Mouse (Mus musculus): ENCODE data around the gene Cth. TPM values are rescaled to one million over a fixed set of nuclear protein-coding genes. Genes with fewer than 3 reads are reported as not detected.

Cth gene
- total and polyA plus RNA-seq, 2 experiments from 2014 or later: 0.14 to 1.1 TPM

GRCm38 (mm10) chr3:157912155-157912554 lies 12.7 kb downstream of the Cth start:
- no peaks in the 10 kb centered on the region for H3K36me3 ChIP-seq (replicated peaks; ENCODE audit: control insufficient read depth, insufficient read depth, low read length)
- no peak overlapping the region for H3K9ac ChIP-seq (replicated peaks; ENCODE audit: low read depth, low read length)
- no peak overlapping the region for H3K27ac ChIP-seq (ENCODE audit: low read depth)
- H3K9me3 ChIP-seq (replicated peaks; ENCODE audit: control insufficient read depth, low read length): no peaks in the 10 kb centered on the region
- 86% methylated on average over 2 of the region's 2 CpGs for WGBS
- TF ChIP-seq CTCF (IDR thresholded peaks at IDR 0.05; ENCODE audit: low read depth): no peak
- no peak for TF ChIP-seq EP300 (IDR thresholded peaks at IDR 0.05; ENCODE audit: low read depth)
- H3K27me3 ChIP-seq (ENCODE audit: control insufficient read depth, insufficient read depth, low read length): no peaks in the 10 kb centered on the region
- no peaks in the 10 kb centered on the region for H3K4me1 ChIP-seq (ENCODE audit: control insufficient read depth, insufficient read depth)
- ATAC-seq (ENCODE audit: insufficient read depth, low read depth) (no peak), DNase-seq (ENCODE audit: low spot score) (no peak)
- H3K4me3 ChIP-seq (ENCODE audit: low read depth, low read length): no peak overlapping the region
- H3K4me2 ChIP-seq (ENCODE audit: low read depth, low read length): no peak overlapping the region

- no peak overlapping the region for H3K4me2 ChIP-seq (ENCODE audit: low read depth, low read length)
- TF ChIP-seq EP300 (IDR thresholded peaks at IDR 0.05; ENCODE audit: low read depth) (no peak), CTCF (IDR thresholded peaks at IDR 0.05; ENCODE audit: low read depth) (no peak)
- no peak for ATAC-seq (ENCODE audit: insufficient read depth, low read depth)
- H3K27me3 ChIP-seq (ENCODE audit: control insufficient read depth, insufficient read depth, low read length): no peaks in the 10 kb centered on the region
- no peaks in the 10 kb centered on the region for H3K4me1 ChIP-seq (ENCODE audit: control insufficient read depth, insufficient read depth)
- whole genome bisulfite sequencing: 70% methylated on average over 3 of the region's 3 CpGs
- no peak overlapping the region for H3K4me3 ChIP-seq (ENCODE audit: low read depth, low read length)
- H3K9me3 ChIP-seq (replicated peaks; ENCODE audit: control insufficient read depth, low read length): no peaks in the 10 kb centered on the region
- H3K9ac ChIP-seq (replicated peaks; ENCODE audit: low read depth, low read length): no peak overlapping the region
- no peak for DNase-seq (ENCODE audit: low spot score)
- no peak overlapping the region for H3K27ac ChIP-seq (ENCODE audit: low read depth)
- no peaks in the 10 kb centered on the region for H3K36me3 ChIP-seq (replicated peaks; ENCODE audit: control insufficient read depth, insufficient read depth, low read length)
Observed at GRCm38 (mm10) chr3:157910262-157910661, 14.6 kb downstream of the Cth start.

- Histone ChIP-seq H3K36me3 (replicated peaks; ENCODE audit: control insufficient read depth, insufficient read depth, low read length) (no peaks in the 10 kb centered on the region), H3K4me2 (ENCODE audit: low read depth, low read length) (no peak overlapping the region), H3K27me3 (ENCODE audit: control insufficient read depth, insufficient read depth, low read length) (no peaks in the 10 kb centered on the region), H3K27ac (ENCODE audit: low read depth) (no peak overlapping the region), H3K4me1 (ENCODE audit: control insufficient read depth, insufficient read depth) (no peaks in the 10 kb centered on the region), H3K4me3 (ENCODE audit: low read depth, low read length) (no peak overlapping the region), H3K9ac (replicated peaks; ENCODE audit: low read depth, low read length) (no peak overlapping the region), H3K9me3 (replicated peaks; ENCODE audit: control insufficient read depth, low read length) (no peaks in the 10 kb centered on the region)
- WGBS: 60% methylated on average over 3 of the region's 3 CpGs
- ATAC-seq (ENCODE audit: insufficient read depth, low read depth) (no peak), DNase-seq (ENCODE audit: low spot score) (no peak)
- TF ChIP-seq CTCF (IDR thresholded peaks at IDR 0.05; ENCODE audit: low read depth) (no peak), EP300 (IDR thresholded peaks at IDR 0.05; ENCODE audit: low read depth) (no peak)
Observed at GRCm38 (mm10) chr3:157908166-157908565, 16.7 kb downstream of the Cth start.

GRCm38 (mm10) chr3:157901721-157902120 lies 23.2 kb downstream of the Cth start:
- H3K9me3 ChIP-seq (replicated peaks; ENCODE audit: control insufficient read depth, low read length): no peaks in the 10 kb centered on the region
- no peaks in the 10 kb centered on the region for H3K4me1 ChIP-seq (ENCODE audit: control insufficient read depth, insufficient read depth)
- H3K9ac ChIP-seq (replicated peaks; ENCODE audit: low read depth, low read length): no peak overlapping the region
- 82% methylated on average over 5 of the region's 5 CpGs for WGBS
- no peak for TF ChIP-seq CTCF (IDR thresholded peaks at IDR 0.05; ENCODE audit: low read depth)
- no peak for TF ChIP-seq EP300 (IDR thresholded peaks at IDR 0.05; ENCODE audit: low read depth)
- no peak overlapping the region for H3K27ac ChIP-seq (ENCODE audit: low read depth)
- no peak for ATAC-seq (ENCODE audit: insufficient read depth, low read depth)
- no peak for DNase-seq (ENCODE audit: low spot score)
- H3K36me3 ChIP-seq (replicated peaks; ENCODE audit: control insufficient read depth, insufficient read depth, low read length): no peaks in the 10 kb centered on the region
- H3K4me3 ChIP-seq (ENCODE audit: low read depth, low read length): no peak overlapping the region
- no peaks in the 10 kb centered on the region for H3K27me3 ChIP-seq (ENCODE audit: control insufficient read depth, insufficient read depth, low read length)
- no peak overlapping the region for H3K4me2 ChIP-seq (ENCODE audit: low read depth, low read length)

- H3K36me3 ChIP-seq (replicated peaks; ENCODE audit: control insufficient read depth, insufficient read depth, low read length): no peaks in the 10 kb centered on the region
- no peak overlapping the region for H3K4me3 ChIP-seq (ENCODE audit: low read depth, low read length)
- H3K27ac ChIP-seq (ENCODE audit: low read depth): no peak overlapping the region
- ATAC-seq (ENCODE audit: insufficient read depth, low read depth) (no peak), DNase-seq (ENCODE audit: low spot score) (no peak)
- H3K9ac ChIP-seq (replicated peaks; ENCODE audit: low read depth, low read length): no peak overlapping the region
- no peak overlapping the region for H3K4me2 ChIP-seq (ENCODE audit: low read depth, low read length)
- no peaks in the 10 kb centered on the region for H3K27me3 ChIP-seq (ENCODE audit: control insufficient read depth, insufficient read depth, low read length)
- 88% methylated on average over 1 of the region's 1 CpGs for WGBS
- no peaks in the 10 kb centered on the region for H3K9me3 ChIP-seq (replicated peaks; ENCODE audit: control insufficient read depth, low read length)
- no peaks in the 10 kb centered on the region for H3K4me1 ChIP-seq (ENCODE audit: control insufficient read depth, insufficient read depth)
- TF ChIP-seq EP300 (IDR thresholded peaks at IDR 0.05; ENCODE audit: low read depth) (no peak), CTCF (IDR thresholded peaks at IDR 0.05; ENCODE audit: low read depth) (no peak)
Observed at GRCm38 (mm10) chr3:157899986-157900385, 24.9 kb downstream of the Cth start.

GRCm38 (mm10) chr3:157897645-157898044 lies 27.2 kb downstream of the Cth start:
- no peaks in the 10 kb centered on the region for H3K27me3 ChIP-seq (ENCODE audit: control insufficient read depth, insufficient read depth, low read length)
- TF ChIP-seq EP300 (IDR thresholded peaks at IDR 0.05; ENCODE audit: low read depth) (no peak), CTCF (IDR thresholded peaks at IDR 0.05; ENCODE audit: low read depth) (no peak)
- H3K27ac ChIP-seq (ENCODE audit: low read depth): no peak overlapping the region
- H3K4me3 ChIP-seq (ENCODE audit: low read depth, low read length): no peak overlapping the region
- no peaks in the 10 kb centered on the region for H3K4me1 ChIP-seq (ENCODE audit: control insufficient read depth, insufficient read depth)
- no peaks in the 10 kb centered on the region for H3K36me3 ChIP-seq (replicated peaks; ENCODE audit: control insufficient read depth, insufficient read depth, low read length)
- no peak overlapping the region for H3K4me2 ChIP-seq (ENCODE audit: low read depth, low read length)
- DNase-seq (ENCODE audit: low spot score) (no peak), ATAC-seq (ENCODE audit: insufficient read depth, low read depth) (no peak)
- H3K9me3 ChIP-seq (replicated peaks; ENCODE audit: control insufficient read depth, low read length): no peaks in the 10 kb centered on the region
- WGBS: 85% methylated on average over 3 of the region's 3 CpGs
- no peak overlapping the region for H3K9ac ChIP-seq (replicated peaks; ENCODE audit: low read depth, low read length)
